Mouse (Mus musculus): ENCODE measurements at regions not wholly inside any gene's neighbourhood (a gene's known extent, or its start where the extent isn't known, plus 50 kb on each side); places are given as distances from the start of the nearest gene placed in this dataset.

GRCm38 (mm10) chr17:48672749-48673148 is 218.0 kb downstream of the Unc5cl start:
- intact Hi-C loops (cut with DNase I), result no loop called here
- H3K27ac ChIP-seq, result no peak overlapping the region
- H3K27me3 ChIP-seq (ENCODE audit: control insufficient read depth, insufficient read depth, low read length), result no peaks in the 10 kb centered on the region
- no peaks in the 10 kb centered on the region for H3K36me3 ChIP-seq (ENCODE audit: control insufficient read depth, insufficient read depth, low read length)
- no peaks in the 10 kb centered on the region for H3K4me1 ChIP-seq (ENCODE audit: control insufficient read depth, insufficient read depth, low read length)
- H3K4me3 ChIP-seq, result no peak overlapping the region
- WGBS, result 60% methylated on average over 3 of the region's 3 CpGs
- no peak for DNase-seq
- no peak overlapping the region for H3K9ac ChIP-seq (ENCODE audit: low read depth, low read length)
- TF ChIP-seq POLR2A (IDR thresholded peaks at IDR 0.05; ENCODE audit: insufficient read depth, low read depth, low read length) (no peak), CTCF (IDR thresholded peaks at IDR 0.05) (no peak), EP300 (IDR thresholded peaks at IDR 0.05; ENCODE audit: insufficient read depth, low read depth, low read length) (no peak)
- no peaks in the 10 kb centered on the region for H3K79me2 ChIP-seq (replicated peaks; ENCODE audit: control insufficient read depth, insufficient read depth, low read length)

- intact Hi-C loops (cut with DNase I), result no loop called here
- no peak for DNase-seq
- Histone ChIP-seq H3K36me3 (ENCODE audit: control insufficient read depth, insufficient read depth, low read length) (no peaks in the 10 kb centered on the region), H3K4me1 (ENCODE audit: control insufficient read depth, insufficient read depth, low read length) (no peaks in the 10 kb centered on the region), H3K27me3 (ENCODE audit: control insufficient read depth, insufficient read depth, low read length) (no peaks in the 10 kb centered on the region), H3K4me3 (no peak overlapping the region), H3K9ac (ENCODE audit: low read depth, low read length) (no peak overlapping the region), H3K79me2 (replicated peaks; ENCODE audit: control insufficient read depth, insufficient read depth, low read length) (no peaks in the 10 kb centered on the region), H3K27ac (no peak overlapping the region)
- no peak for TF ChIP-seq CTCF (IDR thresholded peaks at IDR 0.05)
- no peak for TF ChIP-seq POLR2A (IDR thresholded peaks at IDR 0.05; ENCODE audit: insufficient read depth, low read depth, low read length)
- no peak for TF ChIP-seq EP300 (IDR thresholded peaks at IDR 0.05; ENCODE audit: insufficient read depth, low read depth, low read length)
- WGBS, result 54% methylated on average over 12 of the region's 12 CpGs
Observed at GRCm38 (mm10) chr17:48678216-48678832, 223.6 kb downstream of the Unc5cl start.

- Histone ChIP-seq H3K9ac (ENCODE audit: low read depth, low read length) (no peak overlapping the region), H3K36me3 (ENCODE audit: control insufficient read depth, insufficient read depth, low read length) (no peaks in the 10 kb centered on the region), H3K4me1 (ENCODE audit: control insufficient read depth, insufficient read depth, low read length) (no peaks in the 10 kb centered on the region), H3K27me3 (ENCODE audit: control insufficient read depth, insufficient read depth, low read length) (no peaks in the 10 kb centered on the region), H3K79me2 (replicated peaks; ENCODE audit: control insufficient read depth, insufficient read depth, low read length) (no peaks in the 10 kb centered on the region), H3K4me3 (no peak overlapping the region), H3K27ac (no peak overlapping the region)
- intact Hi-C loops (cut with DNase I), result no loop called here
- TF ChIP-seq EP300 (IDR thresholded peaks at IDR 0.05; ENCODE audit: insufficient read depth, low read depth, low read length) (no peak), POLR2A (IDR thresholded peaks at IDR 0.05; ENCODE audit: insufficient read depth, low read depth, low read length) (no peak)
- 82% methylated on average over 10 of the region's 10 CpGs for WGBS
- no peak for DNase-seq
Observed at GRCm38 (mm10) chr17:48680331-48680730, 225.6 kb downstream of the Unc5cl start.

- Histone ChIP-seq H3K4me1 (ENCODE audit: control insufficient read depth, insufficient read depth, low read length) (no peaks in the 10 kb centered on the region), H3K36me3 (ENCODE audit: control insufficient read depth, insufficient read depth, low read length) (no peaks in the 10 kb centered on the region), H3K79me2 (replicated peaks; ENCODE audit: control insufficient read depth, insufficient read depth, low read length) (no peaks in the 10 kb centered on the region), H3K27ac (no peak overlapping the region), H3K27me3 (ENCODE audit: control insufficient read depth, insufficient read depth, low read length) (no peaks in the 10 kb centered on the region), H3K4me3 (no peak overlapping the region), H3K9ac (ENCODE audit: low read depth, low read length) (no peak overlapping the region)
- WGBS, result 30% methylated on average over 2 of the region's 2 CpGs
- DNase-seq, result no peak
- intact Hi-C loops (cut with DNase I), result no loop called here
- TF ChIP-seq POLR2A (IDR thresholded peaks at IDR 0.05; ENCODE audit: insufficient read depth, low read depth, low read length) (no peak), CTCF (IDR thresholded peaks at IDR 0.05) (no peak), EP300 (IDR thresholded peaks at IDR 0.05; ENCODE audit: insufficient read depth, low read depth, low read length) (no peak)
Observed at GRCm38 (mm10) chr17:48688944-48689343, 234.2 kb downstream of the Unc5cl start.

GRCm38 (mm10) chr17:48698456-48698855 is 233.7 kb upstream of the Lrfn2 start:
- Histone ChIP-seq H3K27ac (no peak overlapping the region), H3K27me3 (ENCODE audit: control insufficient read depth, insufficient read depth, low read length) (no peaks in the 10 kb centered on the region)
- WGBS, result 65% methylated on average over 5 of the region's 5 CpGs

GRCm38 (mm10) chr17:48700591-48700990 is 231.6 kb upstream of the Lrfn2 start:
- 25% methylated on average over 10 of the region's 10 CpGs for WGBS
- DNase-seq, result no peak

More at GRCm38 (mm10) chr17:48698456-48698855, 233.7 kb upstream of the Lrfn2 start:
- H3K4me1 ChIP-seq (ENCODE audit: control insufficient read depth, insufficient read depth, low read length), result no peaks in the 10 kb centered on the region
- no peak overlapping the region for H3K4me3 ChIP-seq
- no peaks in the 10 kb centered on the region for H3K79me2 ChIP-seq (replicated peaks; ENCODE audit: control insufficient read depth, insufficient read depth, low read length)
- no peak overlapping the region for H3K9ac ChIP-seq (ENCODE audit: low read depth, low read length)
- no peak for TF ChIP-seq CTCF (IDR thresholded peaks at IDR 0.05)
- no peak for TF ChIP-seq EP300 (IDR thresholded peaks at IDR 0.05; ENCODE audit: insufficient read depth, low read depth, low read length)
- intact Hi-C loops (cut with DNase I), result no loop called here
- H3K36me3 ChIP-seq (ENCODE audit: control insufficient read depth, insufficient read depth, low read length), result no peaks in the 10 kb centered on the region
- DNase-seq, result no peak

More at GRCm38 (mm10) chr17:48700591-48700990, 231.6 kb upstream of the Lrfn2 start:
- TF ChIP-seq EP300 (IDR thresholded peaks at IDR 0.05; ENCODE audit: insufficient read depth, low read depth, low read length) (no peak), CTCF (IDR thresholded peaks at IDR 0.05) (no peak), POLR2A (IDR thresholded peaks at IDR 0.05; ENCODE audit: insufficient read depth, low read depth, low read length) (no peak)
- intact Hi-C loops (cut with DNase I), result no loop called here
- Histone ChIP-seq H3K4me3 (no peak overlapping the region), H3K9ac (ENCODE audit: low read depth, low read length) (no peak overlapping the region), H3K4me1 (ENCODE audit: control insufficient read depth, insufficient read depth, low read length) (no peaks in the 10 kb centered on the region), H3K27ac (no peak overlapping the region), H3K79me2 (replicated peaks; ENCODE audit: control insufficient read depth, insufficient read depth, low read length) (no peaks in the 10 kb centered on the region), H3K27me3 (ENCODE audit: control insufficient read depth, insufficient read depth, low read length) (no peaks in the 10 kb centered on the region), H3K36me3 (ENCODE audit: control insufficient read depth, insufficient read depth, low read length) (no peaks in the 10 kb centered on the region)

All from heart, adult 2 months (tissue).